Mouse (Mus musculus): Measurements from ENCODE around the gene Ccdc51. TPM values are rescaled to one million over a fixed set of nuclear protein-coding genes. Genes with fewer than 3 reads are reported as not detected.

Ccdc51 gene
- polyA plus RNA-seq, 1 experiment from 2014 or later: 14.6 TPM

DNA sequence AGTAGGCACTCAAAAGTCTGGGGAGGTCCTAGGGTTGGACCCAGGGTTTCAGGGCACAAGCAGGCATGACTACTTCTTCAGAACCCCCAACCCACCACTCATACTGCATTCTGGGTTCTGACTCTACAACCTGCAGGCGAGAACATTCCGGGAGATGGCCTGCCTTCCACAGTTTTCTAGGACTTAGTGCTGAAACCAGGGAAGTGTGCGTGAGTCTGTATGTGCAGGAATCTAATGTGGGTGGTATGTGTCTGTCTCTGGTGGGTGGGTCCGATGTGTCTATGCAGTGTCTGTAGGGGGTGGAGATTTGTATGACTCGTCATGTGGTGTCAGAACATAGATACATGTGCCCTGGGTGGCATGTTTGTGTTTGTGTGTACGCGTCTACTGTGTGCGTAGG is 16.1 kb downstream of the Ccdc51 start:
- no peaks in the 10 kb centered on the region for H3K27me3 ChIP-seq (replicated peaks)
- peak overlapping the region; percentile 83 for H3K4me2 ChIP-seq
- peak overlapping the region; percentile 97; the same call in 1 of the 2 replicates for H3K9ac ChIP-seq
- ATAC-seq (ENCODE audit: insufficient number of reproducible peaks, low FRiP score): no peak
- no peaks in the 10 kb centered on the region for H3K9me3 ChIP-seq (replicated peaks)
- peaks cover 29% of the 10 kb centered on the region for H3K36me3 ChIP-seq
- peak overlapping the region; percentile 99 for H3K27ac ChIP-seq (ENCODE audit: poor library complexity, severe bottlenecking)
- 75% methylated on average over 8 of the region's 8 CpGs for WGBS
- peaks cover 72% of the 10 kb centered on the region for H3K4me1 ChIP-seq (replicated peaks)
- no peak overlapping the region for H3K4me3 ChIP-seq

GRCm38 (mm10) chr9:109098969-109099368 is 16.7 kb downstream of the Ccdc51 start:
- H3K27me3 ChIP-seq (replicated peaks): no peaks in the 10 kb centered on the region
- peak overlapping the region; percentile 83 for H3K4me2 ChIP-seq
- H3K9ac ChIP-seq: peak overlapping the region; percentile 97; the same call in 1 of the 2 replicates
- WGBS: 22% methylated on average over 6 of the region's 6 CpGs
- peaks cover 71% of the 10 kb centered on the region for H3K4me1 ChIP-seq (replicated peaks)
- peak overlapping the region; percentile 99 for H3K27ac ChIP-seq (ENCODE audit: poor library complexity, severe bottlenecking)
- peaks cover 35% of the 10 kb centered on the region for H3K36me3 ChIP-seq
- peak; percentile 71 for ATAC-seq (ENCODE audit: insufficient number of reproducible peaks, low FRiP score)
- H3K4me3 ChIP-seq: peak overlapping the region; percentile 18; the same call in 1 of the 2 replicates
- H3K9me3 ChIP-seq (replicated peaks): no peaks in the 10 kb centered on the region

DNA sequence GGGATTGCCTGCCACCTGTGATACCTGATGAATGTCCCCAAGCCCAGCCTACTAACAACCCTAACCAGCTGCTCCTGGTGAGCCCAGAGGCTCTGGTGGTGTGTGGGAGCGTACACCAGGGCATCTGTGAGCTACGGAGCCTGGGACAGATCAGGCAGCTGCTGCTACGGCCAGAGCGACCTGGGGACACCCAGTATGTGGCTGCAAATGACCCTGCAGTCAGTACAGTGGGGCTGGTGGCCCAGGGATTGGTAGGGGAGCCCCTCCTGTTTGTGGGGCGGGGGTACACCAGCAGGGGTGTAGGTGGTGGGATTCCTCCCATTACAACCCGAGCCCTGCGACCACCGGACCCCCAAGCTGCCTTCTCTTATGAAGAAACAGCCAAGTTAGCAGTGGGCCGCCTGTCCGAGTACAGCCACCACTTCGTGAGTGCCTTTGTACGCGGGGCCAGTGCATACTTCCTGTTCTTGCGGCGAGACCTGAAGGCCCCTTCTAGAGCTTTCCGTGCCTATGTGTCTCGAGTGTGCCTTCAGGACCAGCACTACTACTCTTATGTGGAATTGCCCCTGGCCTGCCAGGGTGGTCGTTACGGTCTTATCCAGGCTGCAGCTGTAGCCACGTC is 18.1 kb downstream of the Ccdc51 start:
- Histone ChIP-seq H3K36me3 (peaks cover 47% of the 10 kb centered on the region), H3K4me1 (replicated peaks) (peaks cover 77% of the 10 kb centered on the region), H3K9me3 (replicated peaks) (no peaks in the 10 kb centered on the region), H3K27me3 (replicated peaks) (no peaks in the 10 kb centered on the region), H3K4me2 (no peak overlapping the region), H3K27ac (ENCODE audit: poor library complexity, severe bottlenecking) (no peak overlapping the region), H3K4me3 (no peak overlapping the region), H3K9ac (0 out of 2 replicates have a peak overlapping the region, but pooled peaks have one; percentile 11)
- WGBS: 83% methylated on average over 20 of the region's 20 CpGs
- no peak for ATAC-seq (ENCODE audit: insufficient number of reproducible peaks, low FRiP score)

DNA sequence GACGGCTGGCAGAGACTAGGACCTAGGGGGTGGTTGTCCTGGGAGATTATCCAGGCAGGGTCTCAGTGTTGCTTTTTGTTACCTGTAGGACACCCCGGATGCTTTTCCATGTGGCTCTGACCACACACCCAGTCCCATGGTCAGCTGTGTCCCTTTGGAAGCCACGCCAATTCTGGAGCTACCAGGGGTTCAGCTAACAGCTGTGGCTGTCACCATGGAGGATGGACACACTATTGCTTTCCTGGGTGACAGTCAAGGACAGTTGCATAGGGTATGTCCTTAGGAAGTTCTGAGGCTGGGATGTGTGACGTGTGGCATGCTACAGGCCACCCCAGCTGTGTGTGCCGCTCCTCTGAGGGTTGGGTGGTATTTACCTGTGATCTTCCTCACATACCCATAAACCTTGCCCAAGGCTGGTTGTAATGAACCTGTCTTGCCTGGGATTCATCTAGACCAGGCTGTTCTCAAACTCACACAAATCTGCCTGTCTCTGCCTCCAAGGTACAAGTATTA is 19.7 kb downstream of the Ccdc51 start:
- ATAC-seq (ENCODE audit: insufficient number of reproducible peaks, low FRiP score): no peak
- Histone ChIP-seq H3K27me3 (replicated peaks) (no peaks in the 10 kb centered on the region), H3K9ac (no peak overlapping the region), H3K4me2 (no peak overlapping the region), H3K4me3 (no peak overlapping the region), H3K27ac (ENCODE audit: poor library complexity, severe bottlenecking) (no peak overlapping the region), H3K36me3 (peaks cover 62% of the 10 kb centered on the region), H3K9me3 (replicated peaks) (no peaks in the 10 kb centered on the region), H3K4me1 (replicated peaks) (peaks cover 67% of the 10 kb centered on the region)
- 87% methylated on average over 5 of the region's 5 CpGs for WGBS

GRCm38 (mm10) chr9:109102541-109102940 is 20.2 kb downstream of the Ccdc51 start:
- Histone ChIP-seq H3K36me3 (peaks cover 68% of the 10 kb centered on the region), H3K27me3 (replicated peaks) (no peaks in the 10 kb centered on the region), H3K9me3 (replicated peaks) (no peaks in the 10 kb centered on the region), H3K27ac (ENCODE audit: poor library complexity, severe bottlenecking) (no peak overlapping the region), H3K4me1 (replicated peaks) (peaks cover 62% of the 10 kb centered on the region), H3K4me3 (no peak overlapping the region), H3K4me2 (no peak overlapping the region), H3K9ac (no peak overlapping the region)
- WGBS: 87% methylated on average over 3 of the region's 3 CpGs
- ATAC-seq (ENCODE audit: insufficient number of reproducible peaks, low FRiP score): no peak

DNA sequence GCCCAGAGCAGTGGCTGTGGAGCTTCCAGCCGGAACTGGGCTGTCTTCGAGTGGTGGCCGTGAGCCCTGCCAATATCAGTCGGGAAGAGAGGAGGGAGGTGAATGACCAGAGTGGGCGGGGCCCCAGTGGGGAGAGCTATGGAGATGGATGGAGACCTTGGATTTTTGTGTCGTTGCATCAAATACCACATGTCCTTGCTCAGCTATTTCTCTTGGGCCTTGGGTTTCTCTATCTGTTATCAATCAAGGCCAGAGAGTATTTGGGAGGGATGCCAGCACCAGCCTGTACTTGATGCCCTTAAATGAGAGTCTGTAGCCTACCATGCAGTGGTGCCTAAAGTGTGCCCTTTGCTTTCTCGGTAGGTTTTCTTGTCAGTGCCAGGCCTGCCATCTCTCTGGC is 21.0 kb downstream of the Ccdc51 start:
- H3K36me3 ChIP-seq: peaks cover 75% of the 10 kb centered on the region
- H3K9me3 ChIP-seq (replicated peaks): no peaks in the 10 kb centered on the region
- H3K4me1 ChIP-seq (replicated peaks): peaks cover 54% of the 10 kb centered on the region
- WGBS: 71% methylated on average over 7 of the region's 7 CpGs
- no peak overlapping the region for H3K4me3 ChIP-seq
- H3K4me2 ChIP-seq: no peak overlapping the region
- no peak overlapping the region for H3K27ac ChIP-seq (ENCODE audit: poor library complexity, severe bottlenecking)
- H3K9ac ChIP-seq: no peak overlapping the region
- H3K27me3 ChIP-seq (replicated peaks): no peaks in the 10 kb centered on the region
- ATAC-seq (ENCODE audit: insufficient number of reproducible peaks, low FRiP score): no peak

- H3K9me3 ChIP-seq (replicated peaks): no peaks in the 10 kb centered on the region
- peaks cover 83% of the 10 kb centered on the region for H3K36me3 ChIP-seq
- H3K4me3 ChIP-seq: no peak overlapping the region
- no peak for ATAC-seq (ENCODE audit: insufficient number of reproducible peaks, low FRiP score)
- WGBS: 87% methylated on average over 9 of the region's 9 CpGs
- H3K4me2 ChIP-seq: no peak overlapping the region
- peaks cover 46% of the 10 kb centered on the region for H3K4me1 ChIP-seq (replicated peaks)
- peak overlapping the region; percentile 24; the same call in 1 of the 2 replicates for H3K9ac ChIP-seq
- no peak overlapping the region for H3K27ac ChIP-seq (ENCODE audit: poor library complexity, severe bottlenecking)
- no peaks in the 10 kb centered on the region for H3K27me3 ChIP-seq (replicated peaks)
Observed at GRCm38 (mm10) chr9:109104083-109104482, 21.8 kb downstream of the Ccdc51 start.

DNA sequence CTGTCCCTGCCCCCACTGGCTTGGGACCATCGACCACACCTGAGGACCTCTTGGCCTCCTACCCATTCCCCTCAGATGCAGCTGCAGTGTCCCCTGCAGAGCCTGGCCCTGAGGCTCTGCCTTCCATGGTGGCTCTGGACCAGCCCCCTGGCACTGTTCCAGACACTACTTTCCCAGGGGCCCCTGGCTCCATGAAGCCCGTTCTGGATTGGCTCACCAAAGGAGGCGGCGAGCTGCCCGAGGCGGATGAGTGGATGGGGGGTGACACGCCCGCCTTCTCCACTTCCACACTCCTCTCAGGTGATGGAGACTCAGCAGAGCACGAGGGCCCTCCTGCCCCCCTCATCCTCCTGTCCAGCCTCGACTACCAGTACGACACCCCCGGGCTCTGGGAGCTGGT is 22.7 kb downstream of the Ccdc51 start:
- Histone ChIP-seq H3K36me3 (peaks cover 92% of the 10 kb centered on the region), H3K27ac (ENCODE audit: poor library complexity, severe bottlenecking) (peak overlapping the region; percentile 16; the same call in 1 of the 2 replicates), H3K9me3 (replicated peaks) (no peaks in the 10 kb centered on the region), H3K27me3 (replicated peaks) (no peaks in the 10 kb centered on the region), H3K9ac (no peak overlapping the region), H3K4me3 (no peak overlapping the region), H3K4me2 (no peak overlapping the region), H3K4me1 (replicated peaks) (peaks cover 37% of the 10 kb centered on the region)
- 67% methylated on average over 12 of the region's 12 CpGs for WGBS
- peak; percentile 33; the same call in 1 of the 2 replicates for ATAC-seq (ENCODE audit: insufficient number of reproducible peaks, low FRiP score)

GRCm38 (mm10) chr9:109105648-109106047 is 23.4 kb downstream of the Ccdc51 start:
- H3K27ac ChIP-seq (ENCODE audit: poor library complexity, severe bottlenecking): no peak overlapping the region
- H3K4me1 ChIP-seq (replicated peaks): peaks cover 32% of the 10 kb centered on the region
- 89% methylated on average over 12 of the region's 12 CpGs for WGBS
- H3K4me2 ChIP-seq: no peak overlapping the region
- no peak for ATAC-seq (ENCODE audit: insufficient number of reproducible peaks, low FRiP score)
- no peaks in the 10 kb centered on the region for H3K9me3 ChIP-seq (replicated peaks)
- H3K27me3 ChIP-seq (replicated peaks): no peaks in the 10 kb centered on the region
- peaks cover 92% of the 10 kb centered on the region for H3K36me3 ChIP-seq
- H3K4me3 ChIP-seq: no peak overlapping the region
- H3K9ac ChIP-seq: no peak overlapping the region

DNA sequence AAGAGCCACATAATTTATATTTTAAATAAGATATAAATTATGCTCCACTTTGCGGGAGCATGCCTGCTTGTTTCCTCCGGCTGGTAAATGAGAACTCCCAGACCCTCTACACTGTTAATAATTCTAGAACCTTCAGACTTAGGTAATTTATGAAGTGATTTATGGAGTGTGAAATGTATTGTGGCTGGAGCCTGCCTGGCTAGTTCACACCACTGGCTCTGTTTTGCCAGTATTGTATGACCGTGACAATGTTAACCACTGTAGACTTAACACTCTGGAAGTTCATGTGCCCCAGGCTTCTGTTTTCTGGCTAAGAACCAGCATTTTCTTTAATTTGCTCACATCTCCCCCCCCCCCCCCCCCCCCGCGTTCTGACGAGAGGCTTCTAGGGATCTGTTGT is 25.0 kb downstream of the Ccdc51 start:
- Histone ChIP-seq H3K4me3 (no peak overlapping the region), H3K4me1 (replicated peaks) (peaks cover 29% of the 10 kb centered on the region), H3K27ac (ENCODE audit: poor library complexity, severe bottlenecking) (no peak overlapping the region), H3K9ac (no peak overlapping the region), H3K9me3 (replicated peaks) (no peaks in the 10 kb centered on the region), H3K36me3 (peaks cover 97% of the 10 kb centered on the region), H3K27me3 (replicated peaks) (no peaks in the 10 kb centered on the region), H3K4me2 (no peak overlapping the region)
- no peak for ATAC-seq (ENCODE audit: insufficient number of reproducible peaks, low FRiP score)
- 86% methylated on average over 5 of the region's 6 CpGs for WGBS

GRCm38 (mm10) chr9:109110240-109110639 is 27.9 kb downstream of the Ccdc51 start:
- WGBS: 88% methylated on average over 11 of the region's 11 CpGs
- no peak for ATAC-seq (ENCODE audit: insufficient number of reproducible peaks, low FRiP score)

More at GRCm38 (mm10) chr9:109110240-109110639, 27.9 kb downstream of the Ccdc51 start:
- no peak overlapping the region for H3K27ac ChIP-seq (ENCODE audit: poor library complexity, severe bottlenecking)
- no peak overlapping the region for H3K4me3 ChIP-seq
- H3K9ac ChIP-seq: no peak overlapping the region
- no peak overlapping the region for H3K4me2 ChIP-seq
- no peaks in the 10 kb centered on the region for H3K9me3 ChIP-seq (replicated peaks)
- H3K36me3 ChIP-seq: peaks cover 100% of the 10 kb centered on the region
- peaks cover 3% of the 10 kb centered on the region for H3K4me1 ChIP-seq (replicated peaks)
- no peaks in the 10 kb centered on the region for H3K27me3 ChIP-seq (replicated peaks)

Measured in heart, embryonic 12.5 days (tissue).